Mouse (Mus musculus) urinary bladder, postnatal 25 days (tissue): Measurements from ENCODE around the gene Ptpn20.

Experiments
- DNase-seq: peaks from one replicate; pipeline ENCODE4 v3.0.0; 2022; ENCODE audit warnings: low spot score

The Ptpn20 gene

GRCm38 (mm10) chr14:33588951-33589350 lies at the start of gene Ptpn20:
Gene Ptpn20 (plus strand): TSS chr14:33589207.
- DNase-seq = no peak

- DNase-seq = no peak
These were observed 49.3 kb upstream of the Ptpn20 start for GRCm38 (mm10) chr14:33539559-33540167.

GRCm38 (mm10) chr14:33545565-33546143 lies 43.4 kb upstream of the Ptpn20 start:
- DNase-seq = no peak

GRCm38 (mm10) chr14:33548650-33549049 lies 40.4 kb upstream of the Ptpn20 start:
- no peak for DNase-seq

GRCm38 (mm10) chr14:33549856-33550255 lies 39.2 kb upstream of the Ptpn20 start:
- DNase-seq = no peak

- DNase-seq = no peak
These were observed 18.3 kb upstream of the Ptpn20 start for GRCm38 (mm10) chr14:33570737-33571136.

GRCm38 (mm10) chr14:33573643-33574042 lies 15.4 kb upstream of the Ptpn20 start:
- DNase-seq = no peak

- DNase-seq = no peak
These were observed 9.1 kb upstream of the Ptpn20 start for GRCm38 (mm10) chr14:33579771-33580484.

- no peak for DNase-seq
These were observed 9.5 kb downstream of the Ptpn20 start for GRCm38 (mm10) chr14:33598376-33599130.

GRCm38 (mm10) chr14:33607431-33607830 lies 18.4 kb downstream of the Ptpn20 start:
- DNase-seq = no peak

- no peak for DNase-seq
These were observed 36.0 kb downstream of the Ptpn20 start for GRCm38 (mm10) chr14:33625036-33625435.

- DNase-seq = no peak
These were observed 43.9 kb downstream of the Ptpn20 start for GRCm38 (mm10) chr14:33632790-33633372.

GRCm38 (mm10) chr14:33634354-33634753 lies 45.3 kb downstream of the Ptpn20 start:
- no peak for DNase-seq

GRCm38 (mm10) chr14:33634774-33635173 lies 45.8 kb downstream of the Ptpn20 start:
- no peak for DNase-seq

GRCm38 (mm10) chr14:33639357-33639756 lies 50.4 kb downstream of the Ptpn20 start:
- DNase-seq = no peak

- no peak for DNase-seq
These were observed 61.7 kb downstream of the Ptpn20 start for GRCm38 (mm10) chr14:33650721-33651120.

- DNase-seq = no peak
These were observed 68.5 kb downstream of the Ptpn20 start for GRCm38 (mm10) chr14:33657471-33657901.

GRCm38 (mm10) chr14:33658331-33658730 lies 69.3 kb downstream of the Ptpn20 start:
- DNase-seq = no peak

- DNase-seq = no peak
These were observed 73.1 kb downstream of the Ptpn20 start for GRCm38 (mm10) chr14:33662080-33662479.

GRCm38 (mm10) chr14:33666301-33666700 lies 77.3 kb downstream of the Ptpn20 start:
- DNase-seq = no peak

- DNase-seq = no peak
These were observed 80.9 kb downstream of the Ptpn20 start for GRCm38 (mm10) chr14:33669891-33670290.
